Comparison of ENCODE assay signal across 17 mouse cellular contexts in the genomic region with DNA sequence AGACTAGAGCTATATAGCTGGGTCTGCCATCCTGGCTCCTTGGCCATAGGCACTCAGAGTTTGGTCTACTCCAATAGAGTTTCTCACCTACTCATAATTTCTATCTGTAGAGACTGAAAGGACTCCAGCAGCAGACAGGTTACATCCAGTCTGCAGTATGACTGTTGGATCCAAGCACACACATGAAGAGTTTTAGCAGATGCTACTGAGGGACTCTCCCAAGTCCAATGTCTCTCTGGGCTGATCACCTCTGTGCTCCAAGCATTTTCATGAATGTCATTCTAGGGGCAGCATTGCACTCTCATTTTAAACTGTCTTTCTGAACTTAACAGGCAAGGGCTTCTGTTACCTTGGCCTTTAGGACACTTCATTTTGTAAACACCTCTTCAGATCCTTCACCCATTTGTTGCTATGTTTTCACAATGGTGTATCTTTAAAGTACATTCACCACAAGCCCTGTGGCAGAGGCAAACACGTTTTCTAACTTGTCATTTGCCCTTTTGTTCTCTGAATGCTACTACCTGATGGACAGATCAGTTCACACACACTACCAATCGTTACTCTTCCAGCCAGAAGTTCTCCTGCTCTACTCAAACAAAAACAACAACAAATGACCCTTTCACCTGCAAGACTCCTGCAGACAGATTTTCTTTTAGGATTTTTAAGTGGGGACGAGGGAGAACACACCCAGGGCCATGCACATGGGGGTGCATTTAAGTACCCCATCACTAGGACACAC. TPM values are rescaled to one million over a fixed set of nuclear protein-coding genes. Genes with fewer than 3 reads are reported as not detected.
DNase-seq lines count a peak whose midpoint lies in the region; ATAC-seq and TF ChIP-seq lines count a peak whose summit lies in the region.
"Had no signal": no experiment of that assay in that cellular context is flagged by ENCODE, and none has a peak within 500 bp of the region (broad histone marks: within the 10 kb centered on the region; RNA-seq: fewer than 3 reads in every experiment).

No protein-coding gene starts in this region.

- H3K4me2 ChIP-seq in liver, embryonic 11.5 days: peak overlapping the region; percentile 17; the same call in 1 of the 2 replicates
- H3K4me2 ChIP-seq: forebrain, embryonic 13.5 days; hindbrain, embryonic 15.5 days had no signal

- no peak for TF ChIP-seq POLR2A in liver, adult 2 months (IDR thresholded peaks at IDR 0.05; ENCODE audit: extremely low read depth, insufficient read depth, low read length)
- no peak for TF ChIP-seq POLR2A in thymus, adult 2 months (IDR thresholded peaks at IDR 0.05; ENCODE audit: control insufficient read depth, extremely low read depth, insufficient read depth, low read length, poor library complexity)

- TF ChIP-seq CTCF in liver, adult 2 months (IDR thresholded peaks at IDR 0.05; ENCODE audit: low read depth, low read length): no peak
- no peak for TF ChIP-seq CTCF in thymus, adult 2 months (IDR thresholded peaks at IDR 0.05; ENCODE audit: borderline replicate concordance, control insufficient read depth, extremely low read depth, insufficient read depth, low read length, poor library complexity)

- no peak overlapping the region for H3K27ac ChIP-seq in liver, adult 2 months (replicated peaks; ENCODE audit: insufficient read depth, low read depth, low read length)
- H3K27ac ChIP-seq in thymus, adult 2 months (ENCODE audit: control insufficient read depth, insufficient read depth, low read length): peak overlapping the region; percentile 94
- no peak overlapping the region for H3K27ac ChIP-seq in liver, embryonic 11.5 days (ENCODE audit: low read depth, low read length)
- H3K27ac ChIP-seq: embryonic facial prominence, embryonic 10.5 days; forebrain, embryonic 13.5 days; hindbrain, embryonic 15.5 days had no signal

- no peaks in the 10 kb centered on the region for H3K9me3 ChIP-seq in liver, embryonic 11.5 days (ENCODE audit: control insufficient read depth, low read length)
- H3K9me3 ChIP-seq: forebrain, embryonic 13.5 days; heart, embryonic 10.5 days; hindbrain, embryonic 15.5 days had no signal

- 29% methylated on average over 3 of the region's 3 CpGs for WGBS in liver, adult 2 months
- WGBS in thymus, adult 2 months: 66% methylated on average over 3 of the region's 3 CpGs
- 42% methylated on average over 3 of the region's 3 CpGs for WGBS in liver, embryonic 11.5 days

- no peaks in the 10 kb centered on the region for H3K27me3 ChIP-seq in liver, adult 2 months (ENCODE audit: control insufficient read depth, insufficient read depth, low read length)
- no peaks in the 10 kb centered on the region for H3K27me3 ChIP-seq in thymus, adult 2 months (ENCODE audit: control insufficient read depth, insufficient read depth, low read length)
- H3K27me3 ChIP-seq in liver, embryonic 11.5 days (replicated peaks; ENCODE audit: control insufficient read depth, insufficient read depth, low read length): no peaks in the 10 kb centered on the region
- H3K27me3 ChIP-seq: forebrain, embryonic 13.5 days; hindbrain, embryonic 15.5 days had no signal

- ATAC-seq in liver, embryonic 11.5 days (replicated peaks; ENCODE audit: low FRiP score): no peak
- ATAC-seq: CD4-positive, CD25-positive, alpha-beta regulatory T cell, adult 4 months had no signal

- no peak overlapping the region for H3K4me3 ChIP-seq in liver, adult 2 months (ENCODE audit: insufficient read depth, low read depth, low read length)
- H3K4me3 ChIP-seq in thymus, adult 2 months (ENCODE audit: control insufficient read depth, insufficient read depth, low read length): no peak overlapping the region
- H3K4me3 ChIP-seq in liver, embryonic 11.5 days (ENCODE audit: low read depth, low read length): no peak overlapping the region
- H3K4me3 ChIP-seq: embryonic facial prominence, embryonic 10.5 days; forebrain, embryonic 13.5 days; heart, embryonic 10.5 days; hindbrain, embryonic 15.5 days had no signal

- DNase-seq in liver, adult 2 months (ENCODE audit: extremely low read depth, low read depth, low spot score): peak; percentile 33
- DNase-seq in liver: no peak
- no peak for DNase-seq in thymus, adult 2 months
- DNase-seq in thymus, postnatal 4 days: no peak
- no peak for DNase-seq in liver, embryonic 11.5 days (ENCODE audit: low spot score)
- no peak for DNase-seq in adrenal gland, postnatal 14 days
- DNase-seq in B cell, adult 2 months: no peak
- DNase-seq: adrenal gland, postnatal 10 days; cerebellum, adult 2 months; cerebellum, postnatal 10 days; gastrocnemius, postnatal 36 days; heart, adult 18-20 months had no signal

- peaks cover 5% of the 10 kb centered on the region for H3K4me1 ChIP-seq in liver, adult 2 months (ENCODE audit: control insufficient read depth, insufficient read depth, low read length)
- H3K4me1 ChIP-seq in thymus, adult 2 months (replicated peaks; ENCODE audit: control insufficient read depth, insufficient read depth, low read length): peaks cover 29% of the 10 kb centered on the region
- peaks cover 30% of the 10 kb centered on the region for H3K4me1 ChIP-seq in liver, embryonic 11.5 days (replicated peaks; ENCODE audit: control insufficient read depth, insufficient read depth, low read length)

- no peaks in the 10 kb centered on the region for H3K36me3 ChIP-seq in liver, adult 2 months (ENCODE audit: control insufficient read depth, insufficient read depth, low read length)
- no peaks in the 10 kb centered on the region for H3K36me3 ChIP-seq in thymus, adult 2 months (ENCODE audit: control insufficient read depth, insufficient read depth, low read length)
- H3K36me3 ChIP-seq in liver, embryonic 11.5 days (ENCODE audit: control insufficient read depth, insufficient read depth, low read length): no peaks in the 10 kb centered on the region
- H3K36me3 ChIP-seq: heart, embryonic 10.5 days; hindbrain, embryonic 15.5 days had no signal

- H3K9ac ChIP-seq in liver, adult 2 months (ENCODE audit: low read depth, low read length): no peak overlapping the region
- H3K9ac ChIP-seq in liver, embryonic 11.5 days (ENCODE audit: low read depth, low read length): no peak overlapping the region
- H3K9ac ChIP-seq: forebrain, embryonic 13.5 days; hindbrain, embryonic 15.5 days had no signal

- H3K79me2 ChIP-seq in liver, adult 2 months (ENCODE audit: control insufficient read depth, insufficient read depth, low read length): peaks cover 16% of the 10 kb centered on the region

RNA-seq across cellular contexts. Expression of gene Ralgps2, which starts 7.2 kb away (rescaled TPM):
- total RNA-seq in liver, adult 2 months (2014; rRNA removed): 18.9 and 20.4 TPM in 2 replicates
- polyA plus RNA-seq in liver, adult 2 months (2012; rRNA removed): 2.7 and 3.4 TPM in 2 replicates
- polyA plus RNA-seq in thymus, adult 2 months (2012; rRNA removed): 25.2 and 28.9 TPM in 2 replicates
- 33.6 and 38.6 TPM in 2 replicates for polyA plus RNA-seq in liver, embryonic 11.5 days (2014; fragmentation: Nextera tagmentation; extraction: Ambion mirVana)
- total RNA-seq in adrenal gland, postnatal 14 days (2021): 28.6 and 30.3 TPM in 2 replicates
